Mouse (Mus musculus) lung, embryonic 16.5 days (tissue): ENCODE measurements around the gene Tmbim6. TPM values are rescaled to one million over a fixed set of nuclear protein-coding genes. Genes with fewer than 3 reads are reported as not detected.

Source experiments
- ATAC-seq: fragments of 200-750 bp; cut with Nextera tagmentation; 2 replicates; pipeline ENCODE4 v1.8.0; 2017; ENCODE audit warnings: low read depth, mild to moderate bottlenecking, moderate library complexity
- H3K27ac ChIP-seq: fragments of 300-500 bp; sonication (generic); 2 replicates; pipeline ENCODE4 v1.5.1; 2014; ENCODE audit warnings: mild to moderate bottlenecking, control low read depth, low read length
- H3K27me3 ChIP-seq: fragments of 300-500 bp; sonication (generic); 2 replicates; pipeline ENCODE4 v1.6.1; 2014; ENCODE audit warnings: low read depth, low read length, mixed read lengths; ENCODE audit not compliant: control insufficient read depth, insufficient read depth
- H3K36me3 ChIP-seq: fragments of 300-500 bp; sonication (generic); 2 replicates; pipeline ENCODE4 v1.6.1; 2014; ENCODE audit warnings: low read length; ENCODE audit not compliant: control insufficient read depth, insufficient read depth
- H3K4me1 ChIP-seq: fragments of 300-500 bp; sonication (generic); replicated peaks from 2 replicates; pipeline ENCODE4 v1.6.1; 2014; ENCODE audit warnings: low read length, mixed read lengths; ENCODE audit not compliant: control insufficient read depth, insufficient read depth
- H3K4me2 ChIP-seq: fragments of 300-500 bp; sonication (generic); 2 replicates; pipeline ENCODE4 v1.6.1; 2014; ENCODE audit warnings: low read depth, low read length, control low read depth
- H3K4me3 ChIP-seq: fragments of 300-500 bp; sonication (generic); 2 replicates; pipeline ENCODE4 v1.5.1; 2014; ENCODE audit warnings: mild to moderate bottlenecking, low read length, control low read depth
- H3K9ac ChIP-seq: fragments of 300-500 bp; sonication (generic); 2 replicates; pipeline ENCODE4 v1.6.1; 2014; ENCODE audit warnings: low read length, control low read depth
- H3K9me3 ChIP-seq: fragments of 300-500 bp; sonication (generic); 2 replicates; pipeline ENCODE4 v1.6.1; 2016; ENCODE audit warnings: low read length; ENCODE audit not compliant: control insufficient read depth
- WGBS: fragments of 180-500 bp; shearing (Covaris S2); extraction: QIAGEN DNeasy Blood & Tissue Kit; methylation state at CpG from one replicate; pipeline ENCODE4 v1.1.7; 2014; 5-methylcytosine and 5-hydroxymethylcytosine counted together
- polyA plus RNA-seq: library from polyadenylated mRNA; unstranded; fragments of >200 nt; fragmentation: Nextera tagmentation; extraction: Ambion mirVana; gene quantifications from 2 replicates; pipeline ENCODE4 v1.2.1, GENCODE M21; 2015

The Tmbim6 gene
- polyA plus RNA-seq, 1 experiment from 2014 or later, result 464 TPM

- Histone ChIP-seq H3K4me1 (peaks cover 21% of the 10 kb centered on the region), H3K4me2 (no peak overlapping the region), H3K4me3 (no peak overlapping the region), H3K9me3 (no peaks in the 10 kb centered on the region), H3K27ac (peak overlapping the region; percentile 7; the same call in 1 of the 2 replicates), H3K9ac (no peak overlapping the region), H3K27me3 (no peaks in the 10 kb centered on the region), H3K36me3 (no peaks in the 10 kb centered on the region)
- ATAC-seq, result no peak
- 52% methylated on average over 7 of the region's 7 CpGs for WGBS
Measured at GRCm38 (mm10) chr15:99364022-99364530, 28.6 kb upstream of the Tmbim6 start.

- Histone ChIP-seq H3K4me2 (no peak overlapping the region), H3K9ac (no peak overlapping the region), H3K36me3 (no peaks in the 10 kb centered on the region), H3K27ac (no peak overlapping the region), H3K9me3 (no peaks in the 10 kb centered on the region), H3K27me3 (no peaks in the 10 kb centered on the region), H3K4me3 (no peak overlapping the region), H3K4me1 (peaks cover 24% of the 10 kb centered on the region)
- no peak for ATAC-seq
- WGBS, result 60% methylated on average over 8 of the region's 8 CpGs
Measured at GRCm38 (mm10) chr15:99364921-99365320, 27.8 kb upstream of the Tmbim6 start.

GRCm38 (mm10) chr15:99368583-99369266, 24.0 kb upstream of the Tmbim6 start:
- ATAC-seq, result no peak
- Histone ChIP-seq H3K27ac (no peak overlapping the region), H3K4me1 (peaks cover 24% of the 10 kb centered on the region), H3K9me3 (no peaks in the 10 kb centered on the region), H3K9ac (peak overlapping the region; percentile 93), H3K4me3 (peak overlapping the region; percentile 79), H3K36me3 (no peaks in the 10 kb centered on the region), H3K27me3 (no peaks in the 10 kb centered on the region), H3K4me2 (peak overlapping the region; percentile 72)
- WGBS, result 36% methylated on average over 4 of the region's 4 CpGs

- H3K4me1 ChIP-seq, result peaks cover 17% of the 10 kb centered on the region
- no peaks in the 10 kb centered on the region for H3K9me3 ChIP-seq
- peak overlapping the region; percentile 93 for H3K9ac ChIP-seq
- H3K4me2 ChIP-seq, result peak overlapping the region; percentile 72
- H3K27ac ChIP-seq, result peak overlapping the region; percentile 89
- H3K4me3 ChIP-seq, result peak overlapping the region; percentile 79
- 1% methylated on average over 31 of the region's 39 CpGs for WGBS
- no peaks in the 10 kb centered on the region for H3K36me3 ChIP-seq
- ATAC-seq, result peak; percentile 73
- H3K27me3 ChIP-seq, result no peaks in the 10 kb centered on the region
Measured at GRCm38 (mm10) chr15:99369391-99370171, 23.1 kb upstream of the Tmbim6 start.

- ATAC-seq, result peak; percentile 96
Measured at GRCm38 (mm10) chr15:99370259-99370691, 22.4 kb upstream of the Tmbim6 start, which contains the start of gene Fmnl3. Gene Fmnl3 (minus strand): TSS chr15:99370482.

GRCm38 (mm10) chr15:99371526-99372340, 20.9 kb upstream of the Tmbim6 start:
- WGBS, result 83% methylated on average over 7 of the region's 7 CpGs
- Histone ChIP-seq H3K4me2 (no peak overlapping the region), H3K36me3 (no peaks in the 10 kb centered on the region), H3K9ac (no peak overlapping the region), H3K27ac (no peak overlapping the region), H3K4me3 (no peak overlapping the region), H3K9me3 (no peaks in the 10 kb centered on the region), H3K27me3 (no peaks in the 10 kb centered on the region), H3K4me1 (peaks cover 13% of the 10 kb centered on the region)
- no peak for ATAC-seq

More at GRCm38 (mm10) chr15:99370259-99370691, 22.4 kb upstream of the Tmbim6 start, which contains the start of gene Fmnl3:
- Histone ChIP-seq H3K9me3 (no peaks in the 10 kb centered on the region), H3K4me2 (peak within 1 kb of the TSS; percentile 72), H3K36me3 (no peaks in the 10 kb centered on the region), H3K4me3 (peak within 1 kb of the TSS; percentile 79), H3K4me1 (peaks cover 13% of the 10 kb centered on the region), H3K9ac (peak within 1 kb of the TSS; percentile 93), H3K27me3 (no peaks in the 10 kb centered on the region), H3K27ac (peak within 1 kb of the TSS; percentile 89)
- under 1% methylated on average over 37 of the region's 48 CpGs for WGBS

DNA sequence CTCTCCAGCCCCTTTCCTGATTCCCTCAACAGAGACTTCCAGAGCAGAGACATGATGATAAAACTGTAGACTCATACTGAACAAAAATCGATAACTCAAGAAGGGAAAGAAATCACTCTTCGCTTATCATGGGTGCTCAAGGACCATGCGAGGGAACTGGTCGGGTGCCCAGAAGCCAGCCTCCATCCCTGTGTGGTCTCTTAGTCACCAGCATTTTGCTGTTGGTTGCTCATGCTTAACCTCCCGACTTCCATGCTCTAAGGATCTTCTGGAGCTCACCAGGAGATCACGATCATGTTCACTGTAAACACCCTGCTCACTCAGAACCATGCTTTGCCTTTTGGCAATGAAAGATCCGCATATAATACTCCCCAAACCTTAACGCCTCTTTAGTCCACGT, 19.9 kb upstream of the Tmbim6 start:
- Histone ChIP-seq H3K4me1 (peaks cover 13% of the 10 kb centered on the region), H3K27me3 (no peaks in the 10 kb centered on the region), H3K9me3 (no peaks in the 10 kb centered on the region), H3K4me3 (no peak overlapping the region), H3K9ac (no peak overlapping the region), H3K36me3 (no peaks in the 10 kb centered on the region), H3K27ac (no peak overlapping the region), H3K4me2 (no peak overlapping the region)
- WGBS, result 65% methylated on average over 9 of the region's 9 CpGs
- ATAC-seq, result no peak

DNA sequence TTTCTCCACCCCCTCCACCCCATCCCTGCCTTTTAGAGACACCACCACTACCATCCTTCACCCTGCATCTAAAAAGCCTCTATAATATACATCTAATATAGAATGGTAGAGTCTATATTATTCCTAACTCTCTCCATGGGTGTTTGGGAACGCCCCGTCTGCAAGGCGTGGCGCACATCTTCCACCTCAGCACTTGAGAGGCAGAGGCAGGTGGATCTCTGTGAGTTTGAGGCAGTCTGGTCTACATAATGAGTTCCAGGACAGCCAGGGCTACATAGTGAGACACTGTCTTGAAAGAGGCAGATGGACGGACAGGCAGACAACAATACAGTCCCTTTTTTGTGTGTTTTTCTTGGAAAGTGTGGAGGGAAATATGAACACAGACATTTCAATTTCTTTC, 17.6 kb upstream of the Tmbim6 start:
- no peak overlapping the region for H3K4me3 ChIP-seq
- no peak for ATAC-seq
- H3K4me2 ChIP-seq, result no peak overlapping the region
- no peaks in the 10 kb centered on the region for H3K4me1 ChIP-seq
- WGBS, result 91% methylated on average over 5 of the region's 5 CpGs
- no peak overlapping the region for H3K27ac ChIP-seq
- no peaks in the 10 kb centered on the region; the same call in 1 of the 2 replicates for H3K9me3 ChIP-seq
- H3K9ac ChIP-seq, result no peak overlapping the region
- no peaks in the 10 kb centered on the region for H3K36me3 ChIP-seq
- H3K27me3 ChIP-seq, result no peaks in the 10 kb centered on the region
